Mouse (Mus musculus) cerebellum, adult 2 months (tissue): ENCODE data around the gene Zbtb11.

Experiments
- CTCF ChIP-seq: fragments of 200-500 bp; IDR thresholded peaks from 2 replicates; pipeline ENCODE4 v1.5.1; 2011; ENCODE audit warnings: low read depth, mild to moderate bottlenecking, control low read depth, low read length, moderate library complexity, borderline replicate concordance; ENCODE audit not compliant: insufficient read depth
- POLR2A ChIP-seq: fragments of 200-500 bp; IDR thresholded peaks from 2 replicates; pipeline ENCODE4 v1.6.1; 2011; ENCODE audit warnings: low read length, control low read depth, borderline replicate concordance; ENCODE audit not compliant: insufficient read depth

DNA sequence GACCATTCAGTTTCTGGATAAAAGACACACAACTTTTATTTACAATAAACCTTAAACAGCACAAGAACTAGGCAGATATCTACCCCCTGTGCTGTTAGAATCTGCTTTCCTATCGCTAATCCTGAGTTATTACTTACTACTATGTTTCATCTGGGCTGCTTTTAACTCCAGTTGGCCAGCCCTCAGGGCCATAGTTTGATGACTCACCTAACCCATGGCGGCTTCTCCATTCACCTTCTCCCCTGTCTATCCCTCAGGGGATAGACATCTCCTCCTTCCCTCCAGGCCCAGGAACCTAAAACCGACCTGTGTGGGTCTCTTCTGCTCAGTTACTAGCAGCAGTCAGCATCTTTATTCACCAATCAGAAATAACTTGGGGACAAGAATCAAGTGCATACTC lies 12.3 kb downstream of the Zbtb11 start:
- TF ChIP-seq CTCF (no peak), POLR2A (no peak)
